10 mouse cellular contexts compared by ENCODE assay signal in the genomic region with DNA sequence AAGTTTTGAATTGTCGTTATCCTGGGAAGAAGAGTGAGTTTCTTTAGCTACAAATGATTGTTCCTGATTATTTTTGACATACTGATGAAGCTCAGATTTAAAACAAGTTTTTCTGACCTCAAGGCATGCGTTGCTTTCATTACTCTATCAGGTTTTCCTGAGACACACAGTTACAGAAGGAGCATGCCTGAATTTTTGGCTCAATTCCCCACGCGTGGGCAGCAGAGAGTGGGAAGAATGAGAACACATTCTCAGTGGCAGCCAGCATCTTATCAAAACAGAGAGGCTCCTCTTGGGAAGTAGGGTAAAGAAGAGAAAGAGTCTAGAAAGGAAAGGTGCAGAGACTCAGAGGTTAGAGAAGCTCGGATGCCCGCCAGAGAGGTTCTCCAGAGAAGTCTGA.
DNase-seq lines count a peak whose midpoint lies in the region.
"Had no signal": no experiment of that assay in that cellular context is flagged by ENCODE, and none has a peak within 500 bp of the region (broad histone marks: within the 10 kb centered on the region; RNA-seq: fewer than 3 reads in every experiment).

No protein-coding gene starts in this region.

- peak; percentile 71 for DNase-seq in layer of hippocampus, adult 11-12 months (ENCODE audit: low spot score)
- no peak for DNase-seq in layer of hippocampus, adult 9-10 months (ENCODE audit: low spot score)
- DNase-seq in cerebellum, postnatal 14 days: peak; percentile 44 to 49
- DNase-seq in left cerebral cortex, adult 11 months (ENCODE audit: low spot score): peak; percentile 58
- DNase-seq in right cerebral cortex, postnatal 36 days (ENCODE audit: low spot score in 2 of 2): peak; percentile 68 to 81
- DNase-seq in thymus, postnatal 25 days: no peak
- DNase-seq in embryo, embryonic 9.5 days (ENCODE audit: extremely low spot score): no peak
- no peak for DNase-seq in kidney, postnatal 25 days
- DNase-seq: adrenal gland, adult 8-10 months; kidney, adult 11 months had no signal

Comparison
In these comparisons a context has a peak if more than half of its experiments do, and no peak if none do; other contexts are left out.
1. DNase-seq: peak in layer of hippocampus, adult 11-12 months (single experiment), cerebellum, postnatal 14 days (2 of 2), left cerebral cortex, adult 11 months (single experiment) and right cerebral cortex, postnatal 36 days (2 of 2); none in layer of hippocampus, adult 9-10 months (single experiment), thymus, postnatal 25 days (single experiment), embryo, embryonic 9.5 days (single experiment) and kidney, postnatal 25 days (0 of 2).